Mouse (Mus musculus): Measurements from ENCODE around the gene Ttll10. TPM values are rescaled to one million over a fixed set of nuclear protein-coding genes. Genes with fewer than 3 reads are reported as not detected.
A peak's percentile ranks its signal among the peaks of the same experiment; 100 is the strongest.

Gene Ttll10
- polyA plus RNA-seq, 2 experiments: 0.38 to 0.42 TPM

DNA sequence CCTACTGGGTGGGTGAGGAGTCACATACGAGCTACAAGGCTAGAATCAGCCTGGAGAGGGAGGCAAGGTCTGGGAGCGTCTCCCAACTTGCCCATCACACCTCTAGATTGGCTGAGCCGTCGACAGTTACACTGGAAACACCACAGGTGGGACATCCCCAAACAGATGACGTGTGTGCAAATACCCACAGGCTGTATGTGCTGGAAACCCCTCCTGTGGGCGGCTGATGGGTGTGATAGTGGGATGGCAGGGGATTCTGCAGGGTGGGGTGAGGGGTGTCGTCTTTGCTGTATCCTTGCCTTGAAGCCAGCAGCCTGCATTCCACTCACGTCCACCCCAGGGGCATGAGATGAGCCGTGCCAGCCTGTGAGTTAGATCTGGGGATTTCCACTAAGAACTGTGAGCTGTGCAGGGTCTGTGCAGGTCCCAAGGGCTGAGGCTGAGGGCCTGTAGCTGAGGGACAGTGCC, 28.5 kb downstream of the Ttll10 start:
- TF ChIP-seq EP300 (IDR thresholded peaks at IDR 0.05; ENCODE audit: low read depth) (no peak), CTCF (IDR thresholded peaks at IDR 0.05; ENCODE audit: low read depth) (no peak)
- no peaks in the 10 kb centered on the region for H3K36me3 ChIP-seq (replicated peaks; ENCODE audit: control insufficient read depth, insufficient read depth, low read depth)
- H3K27ac ChIP-seq: no peak overlapping the region
- no peak for DNase-seq (ENCODE audit: low read depth in 3 of 3, low spot score in 3 of 3)
- H3K9ac ChIP-seq (replicated peaks): peak overlapping the region; percentile 41; the same call in 1 of the 2 replicates
- H3K4me3 ChIP-seq (ENCODE audit: insufficient read depth in 1 of 2, low read depth in 2 of 2, low read length in 2 of 2): peak overlapping the region; percentile 46 to 75
- peaks cover 15% of the 10 kb centered on the region for H3K27me3 ChIP-seq (ENCODE audit: control insufficient read depth, insufficient read depth, low read length)
- peak overlapping the region; percentile 56 for H3K4me2 ChIP-seq (ENCODE audit: low read depth)
- ATAC-seq (ENCODE audit: insufficient read depth): no peak
- 51% methylated on average over 9 of the region's 9 CpGs for WGBS (ENCODE audit: insufficient replicate concordance)
- peaks cover 0 to 14% of the 10 kb centered on the region in 2 experiments; a peak in 2 of 4 replicates for H3K4me1 ChIP-seq (replicated peaks; ENCODE audit: control insufficient read depth in 2 of 2, insufficient read depth in 2 of 2, low read length in 1 of 2)
- H3K9me3 ChIP-seq (ENCODE audit: control insufficient read depth, low read length): no peaks in the 10 kb centered on the region

GRCm38 (mm10) chr4:156028580-156028979, 30.6 kb downstream of the Ttll10 start:
- no peak overlapping the region for H3K4me2 ChIP-seq (ENCODE audit: low read depth)
- no peaks in the 10 kb centered on the region for H3K9me3 ChIP-seq (ENCODE audit: control insufficient read depth, low read length)
- H3K27me3 ChIP-seq (ENCODE audit: control insufficient read depth, insufficient read depth, low read length): no peaks in the 10 kb centered on the region
- H3K9ac ChIP-seq (replicated peaks): no peak overlapping the region
- 79% methylated on average over 7 of the region's 7 CpGs for WGBS (ENCODE audit: insufficient replicate concordance)
- no peak for TF ChIP-seq EP300 (IDR thresholded peaks at IDR 0.05; ENCODE audit: low read depth)
- no peak for TF ChIP-seq CTCF (IDR thresholded peaks at IDR 0.05; ENCODE audit: low read depth)
- no peak overlapping the region for H3K27ac ChIP-seq
- H3K4me3 ChIP-seq (ENCODE audit: insufficient read depth in 1 of 2, low read depth in 2 of 2, low read length in 2 of 2): no peak overlapping the region
- DNase-seq (ENCODE audit: low read depth in 3 of 3, low spot score in 3 of 3): no peak
- no peak for ATAC-seq (ENCODE audit: insufficient read depth)
- H3K4me1 ChIP-seq (replicated peaks; ENCODE audit: control insufficient read depth in 2 of 2, insufficient read depth in 2 of 2, low read length in 1 of 2): peaks cover 0 to 14% of the 10 kb centered on the region in 2 experiments; a peak in 2 of 4 replicates
- H3K36me3 ChIP-seq (replicated peaks; ENCODE audit: control insufficient read depth, insufficient read depth, low read depth): no peaks in the 10 kb centered on the region

DNA sequence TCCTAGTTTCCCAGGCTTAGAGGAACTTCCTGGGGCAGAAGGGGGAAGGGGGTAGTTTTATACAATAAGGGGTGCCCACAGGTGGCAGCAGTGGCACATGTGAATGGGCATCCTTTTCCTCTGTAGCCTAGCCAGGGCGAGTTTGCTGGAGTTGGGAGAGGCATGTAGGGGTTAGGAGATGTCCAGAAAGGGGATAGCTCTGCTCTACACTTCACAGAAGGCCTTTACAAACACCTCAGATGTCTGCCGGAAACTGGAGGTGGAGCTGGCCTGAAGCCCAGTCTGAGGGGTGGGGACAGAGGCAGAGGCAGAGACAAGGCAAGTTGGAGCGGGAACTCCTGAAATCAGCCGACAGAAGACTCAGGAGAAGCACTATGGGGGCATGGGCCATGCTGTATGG, 33.2 kb downstream of the Ttll10 start, which contains the start of gene Tnfrsf18:
TSS of gene Tnfrsf18 (plus strand) at position 152 of the 400 bp plus-strand sequence.
- no peak within 1 kb of the TSS for H3K4me3 ChIP-seq (ENCODE audit: insufficient read depth in 1 of 2, low read depth in 2 of 2, low read length in 2 of 2)
- no peaks in the 10 kb centered on the region for H3K36me3 ChIP-seq (replicated peaks; ENCODE audit: control insufficient read depth, insufficient read depth, low read depth)
- no peaks in the 10 kb centered on the region for H3K9me3 ChIP-seq (ENCODE audit: control insufficient read depth, low read length)
- H3K27ac ChIP-seq: no peak within 1 kb of the TSS
- 41% methylated on average over 4 of the region's 4 CpGs for WGBS (ENCODE audit: insufficient replicate concordance)
- H3K27me3 ChIP-seq (ENCODE audit: control insufficient read depth, insufficient read depth, low read length): no peaks in the 10 kb centered on the region
- no peak within 1 kb of the TSS for H3K9ac ChIP-seq (replicated peaks)
- no peak for ATAC-seq (ENCODE audit: insufficient read depth)
- DNase-seq (ENCODE audit: low read depth in 3 of 3, low spot score in 3 of 3): no peak
- no peak for TF ChIP-seq CTCF (IDR thresholded peaks at IDR 0.05; ENCODE audit: low read depth)
- peaks cover 0 to 3% of the 10 kb centered on the region in 2 experiments; a peak in 1 of 4 replicates for H3K4me1 ChIP-seq (replicated peaks; ENCODE audit: control insufficient read depth in 2 of 2, insufficient read depth in 2 of 2, low read length in 1 of 2)
- H3K4me2 ChIP-seq (ENCODE audit: low read depth): no peak within 1 kb of the TSS

GRCm38 (mm10) chr4:156024184-156024583, 35.0 kb downstream of the Ttll10 start:
- no peak overlapping the region for H3K4me2 ChIP-seq (ENCODE audit: low read depth)
- no peak overlapping the region for H3K9ac ChIP-seq (replicated peaks)
- TF ChIP-seq EP300 (IDR thresholded peaks at IDR 0.05; ENCODE audit: low read depth) (no peak), CTCF (IDR thresholded peaks at IDR 0.05; ENCODE audit: low read depth) (no peak)
- ATAC-seq (ENCODE audit: insufficient read depth) (no peak), DNase-seq (ENCODE audit: low read depth in 3 of 3, low spot score in 3 of 3) (no peak)
- H3K9me3 ChIP-seq (ENCODE audit: control insufficient read depth, low read length): no peaks in the 10 kb centered on the region
- 76% methylated on average over 7 of the region's 7 CpGs for whole genome bisulfite sequencing (ENCODE audit: insufficient replicate concordance)
- no peaks in the 10 kb centered on the region for H3K27me3 ChIP-seq (ENCODE audit: control insufficient read depth, insufficient read depth, low read length)
- 0 out of 4 replicates have a peak, but pooled peaks cover 0 to 3% of the 10 kb centered on the region in 2 experiments for H3K4me1 ChIP-seq (replicated peaks; ENCODE audit: control insufficient read depth in 2 of 2, insufficient read depth in 2 of 2, low read length in 1 of 2)
- no peak overlapping the region for H3K4me3 ChIP-seq (ENCODE audit: insufficient read depth in 1 of 2, low read depth in 2 of 2, low read length in 2 of 2)
- H3K27ac ChIP-seq: no peak overlapping the region
- no peaks in the 10 kb centered on the region for H3K36me3 ChIP-seq (replicated peaks; ENCODE audit: control insufficient read depth, insufficient read depth, low read depth)

DNA sequence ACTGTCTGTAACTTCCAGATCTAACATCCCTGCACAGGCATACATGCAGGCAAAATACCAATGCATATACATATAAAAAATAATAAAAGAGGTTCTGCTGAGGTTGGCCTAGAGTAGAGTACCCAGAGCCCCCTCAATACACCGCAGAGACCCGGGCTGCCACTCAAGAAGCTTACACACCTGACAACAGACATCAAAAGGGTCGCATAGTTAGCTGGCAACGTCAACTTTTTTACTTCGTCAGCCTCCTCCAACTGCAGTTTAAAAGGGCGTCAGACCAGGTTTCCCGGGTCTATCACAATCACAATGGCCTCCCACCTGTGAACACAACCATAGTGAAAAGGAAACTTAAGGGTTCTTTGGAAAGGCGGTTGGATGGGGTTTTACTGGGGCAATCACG, 35.7 kb downstream of the Ttll10 start:
- WGBS (ENCODE audit: insufficient replicate concordance): 76% methylated on average over 9 of the region's 9 CpGs
- Histone ChIP-seq H3K4me1 (replicated peaks; ENCODE audit: control insufficient read depth in 2 of 2, insufficient read depth in 2 of 2, low read length in 1 of 2) (0 out of 4 replicates have a peak, but pooled peaks cover 0 to 3% of the 10 kb centered on the region in 2 experiments), H3K9ac (replicated peaks) (no peak overlapping the region), H3K4me3 (ENCODE audit: insufficient read depth in 1 of 2, low read depth in 2 of 2, low read length in 2 of 2) (no peak overlapping the region), H3K4me2 (ENCODE audit: low read depth) (no peak overlapping the region), H3K36me3 (replicated peaks; ENCODE audit: control insufficient read depth, insufficient read depth, low read depth) (no peaks in the 10 kb centered on the region), H3K27ac (no peak overlapping the region), H3K9me3 (ENCODE audit: control insufficient read depth, low read length) (no peaks in the 10 kb centered on the region), H3K27me3 (ENCODE audit: control insufficient read depth, insufficient read depth, low read length) (no peaks in the 10 kb centered on the region)
- DNase-seq (ENCODE audit: low read depth in 3 of 3, low spot score in 3 of 3) (no peak), ATAC-seq (ENCODE audit: insufficient read depth) (no peak)
- TF ChIP-seq EP300 (IDR thresholded peaks at IDR 0.05; ENCODE audit: low read depth) (no peak), CTCF (IDR thresholded peaks at IDR 0.05; ENCODE audit: low read depth) (no peak)
